Mouse (Mus musculus): ENCODE measurements around the gene Man2b1. TPM values are rescaled to one million over a fixed set of nuclear protein-coding genes. Genes with fewer than 3 reads are reported as not detected.
"Not testable (repeated sequence)": the region's sequence is repeated elsewhere in the genome, so short reads cannot be mapped to it uniquely, and the experiment has no call there.

Gene Man2b1
- polyA plus RNA-seq, 1 experiment from 2014 or later = 491 TPM

DNA sequence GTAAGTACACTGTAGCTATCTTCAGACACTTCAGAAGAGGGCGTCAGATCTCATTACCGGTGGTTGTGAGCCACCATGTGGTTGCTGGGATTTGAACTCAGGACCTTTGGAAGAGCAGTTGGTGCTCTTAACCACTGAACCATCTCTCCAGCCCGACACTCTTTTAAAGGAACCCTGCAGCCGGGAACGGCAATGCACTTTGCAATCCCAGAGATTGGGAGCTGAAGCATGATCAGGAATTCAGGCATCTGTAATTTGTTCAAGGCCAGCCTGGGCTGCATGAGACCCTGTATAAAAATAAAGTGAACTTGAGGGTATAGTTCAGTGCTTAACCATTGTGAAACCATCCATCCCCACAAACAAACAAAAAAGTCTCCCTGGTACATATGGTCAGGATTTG is 37.2 kb downstream of the Man2b1 start:
- not testable (repeated sequence) for H3K4me3 ChIP-seq (ENCODE audit: inconsistent target); H3K27ac ChIP-seq; H3K79me2 ChIP-seq (ENCODE audit: inconsistent target); H3K36me3 ChIP-seq (ENCODE audit: inconsistent target)
- WGBS (ENCODE audit: missing documents) = 90% methylated on average over 5 of the region's 5 CpGs

DNA sequence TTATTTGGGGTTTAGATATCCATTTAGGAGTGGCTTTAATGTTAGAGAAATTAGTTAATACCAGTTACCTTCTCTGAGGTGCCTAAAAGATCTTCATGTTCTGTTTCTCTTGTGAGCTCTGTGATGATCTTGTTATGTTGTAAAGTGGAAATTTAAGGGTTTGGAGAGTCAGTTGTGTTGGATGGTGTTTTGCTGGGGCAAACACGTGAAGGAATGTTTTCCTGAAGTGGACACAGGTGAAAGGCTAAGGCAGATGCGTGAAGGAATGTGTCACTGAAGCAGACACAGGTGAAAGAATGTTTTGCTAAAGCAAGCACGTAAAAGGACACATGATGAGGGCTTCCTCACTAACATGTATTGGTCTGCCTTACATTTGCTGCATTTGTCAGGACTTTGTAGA is 39.9 kb downstream of the Man2b1 start, which contains the start of gene Zfp791:
Gene Zfp791 (minus strand): TSS at position 101 of the 400 bp plus-strand sequence.
- H3K79me2 ChIP-seq (ENCODE audit: inconsistent target) = no peaks in the 10 kb centered on the region
- 86% methylated on average over 3 of the region's 3 CpGs for WGBS (ENCODE audit: missing documents)
- no peaks in the 10 kb centered on the region for H3K36me3 ChIP-seq (ENCODE audit: inconsistent target)
- no peak within 1 kb of the TSS for H3K4me3 ChIP-seq (ENCODE audit: inconsistent target)
- no peak within 1 kb of the TSS for H3K27ac ChIP-seq

DNA sequence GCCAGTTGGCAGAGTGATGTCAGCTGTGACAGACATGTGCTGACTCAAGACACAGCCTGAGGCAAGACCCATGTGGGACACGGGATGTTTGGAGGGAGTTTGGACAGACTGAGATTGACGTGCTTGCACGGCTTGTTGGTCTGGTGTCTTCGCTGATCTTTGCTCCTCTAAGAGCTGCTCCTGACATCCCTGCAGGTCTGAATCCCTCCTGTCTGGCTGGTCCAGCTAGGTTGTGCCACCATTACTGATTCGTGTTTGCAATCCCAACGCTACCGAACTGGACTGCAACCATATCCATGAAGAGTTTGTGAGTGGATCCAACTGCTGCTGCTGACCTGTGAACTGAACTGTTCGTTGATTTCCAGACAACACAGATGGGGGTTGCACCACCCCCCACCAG is 40.6 kb downstream of the Man2b1 start:
- no peaks in the 10 kb centered on the region for H3K36me3 ChIP-seq (ENCODE audit: inconsistent target)
- no peak overlapping the region for H3K4me3 ChIP-seq (ENCODE audit: inconsistent target)
- WGBS (ENCODE audit: missing documents) = 90% methylated on average over 8 of the region's 8 CpGs
- H3K79me2 ChIP-seq (ENCODE audit: inconsistent target) = no peaks in the 10 kb centered on the region
- H3K27ac ChIP-seq = no peak overlapping the region

DNA sequence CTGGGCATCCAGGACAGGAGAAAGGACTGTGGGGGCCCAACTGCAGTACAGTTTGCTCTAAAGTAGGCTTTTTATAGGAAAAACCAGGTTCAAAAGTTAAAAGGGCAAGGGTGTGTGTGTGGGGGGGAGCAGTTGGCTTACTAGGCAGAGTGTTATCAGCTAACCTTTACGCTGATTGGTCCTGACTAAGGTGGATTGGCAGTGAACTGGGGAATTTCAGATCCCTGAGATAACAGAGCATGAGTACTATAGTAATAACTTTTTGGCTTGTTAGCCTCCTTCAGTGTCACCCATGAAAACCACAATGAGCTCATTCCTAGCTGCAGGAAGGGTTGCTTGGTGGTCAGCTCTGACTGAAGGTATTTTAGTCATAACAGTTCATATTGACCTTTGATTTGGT is 49.3 kb downstream of the Man2b1 start:
- Histone ChIP-seq H3K79me2 (ENCODE audit: inconsistent target) (no peaks in the 10 kb centered on the region), H3K27ac (no peak overlapping the region), H3K4me3 (ENCODE audit: inconsistent target) (no peak overlapping the region), H3K36me3 (ENCODE audit: inconsistent target) (no peaks in the 10 kb centered on the region)
- 92% methylated on average over 1 of the region's 1 CpGs for WGBS (ENCODE audit: missing documents)

DNA sequence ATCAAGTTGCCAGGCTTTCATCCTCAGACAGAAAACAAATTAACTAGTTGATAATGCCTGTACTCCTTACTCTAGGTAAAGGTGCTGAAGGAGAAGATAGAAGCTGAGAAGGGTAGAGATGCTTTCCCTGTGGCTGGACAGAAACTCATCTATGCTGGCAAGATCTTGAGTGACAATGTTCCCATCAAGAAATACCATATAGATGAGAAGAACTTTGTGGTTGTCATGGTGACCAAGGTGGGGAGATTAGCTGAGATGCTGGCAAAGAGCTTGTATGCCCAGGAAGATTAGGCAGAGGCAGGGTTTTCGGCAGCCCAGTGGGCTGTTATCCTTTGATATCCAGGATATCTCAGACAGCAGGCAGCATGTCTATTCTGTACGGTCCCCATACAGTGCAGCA is 52.6 kb downstream of the Man2b1 start:
- H3K27ac ChIP-seq; H3K4me3 ChIP-seq (ENCODE audit: inconsistent target); H3K36me3 ChIP-seq (ENCODE audit: inconsistent target); H3K79me2 ChIP-seq (ENCODE audit: inconsistent target): not testable (repeated sequence)
- WGBS (ENCODE audit: missing documents) = 100% methylated on average over 2 of the region's 2 CpGs

DNA sequence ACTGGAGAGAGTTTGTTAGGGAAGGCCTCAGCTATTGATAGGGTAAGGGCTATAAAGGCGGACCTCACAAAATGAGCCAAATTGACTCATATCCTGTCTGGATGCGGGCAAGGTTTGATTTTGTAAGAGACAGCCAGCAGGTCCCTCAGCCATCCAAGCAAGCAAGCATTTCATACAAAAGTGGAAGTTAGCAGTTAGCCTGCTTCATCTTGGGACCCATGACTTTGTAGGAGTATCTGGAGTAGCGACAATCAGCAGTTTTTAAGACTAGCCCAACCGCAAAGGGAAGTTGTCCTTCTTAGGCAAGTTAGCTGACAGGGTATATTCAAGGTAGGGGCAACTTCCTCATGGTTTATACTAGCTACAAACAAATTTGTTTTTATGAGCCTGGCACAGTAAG is 59.4 kb downstream of the Man2b1 start:
- Histone ChIP-seq H3K36me3 (ENCODE audit: inconsistent target) (no peaks in the 10 kb centered on the region), H3K4me3 (ENCODE audit: inconsistent target) (no peak overlapping the region), H3K79me2 (ENCODE audit: inconsistent target) (no peaks in the 10 kb centered on the region), H3K27ac (peak overlapping the region; percentile 92)
- 26% methylated on average over 4 of the region's 4 CpGs for WGBS (ENCODE audit: missing documents)

Other genes starting within 250 kb of the Man2b1 start
- 49.2 to 87.2 TPM (median 79.3 TPM) in 3 replicates for gene Rad23a, start 242.6 kb upstream of the Man2b1 start, polyA plus RNA-seq (2018)
- gene Calr, start 236.3 kb upstream of the Man2b1 start, polyA plus RNA-seq (2018) = 836 to 3,382 TPM (median 1,154 TPM) in 3 replicates
- gene Farsa, start 226.3 kb upstream of the Man2b1 start, polyA plus RNA-seq (2018) = 24.5 to 43.1 TPM (median 29.5 TPM) in 3 replicates
- gene Syce2, start 211.2 kb upstream of the Man2b1 start, polyA plus RNA-seq (2018) = 7.0 to 30.9 TPM (median 18.1 TPM) in 3 replicates
- gene Gcdh, start 189.3 kb upstream of the Man2b1 start, polyA plus RNA-seq (2018) = 11.1 to 13.7 TPM (median 12.0 TPM) in 3 replicates
- 0.09 TPM in 1 of 3 replicates, not detected in the others for gene Klf1, start 181.3 kb upstream of the Man2b1 start, polyA plus RNA-seq (2018)
- 160 to 211 TPM (median 178 TPM) in 3 replicates for gene Dnase2a, start 174.7 kb upstream of the Man2b1 start, polyA plus RNA-seq (2018)
- gene Mast1, start 145.9 kb upstream of the Man2b1 start, polyA plus RNA-seq (2018) = 0.04 to 0.06 TPM in 2 of 3 replicates, not detected in the other
- gene Rtbdn, start 136.3 kb upstream of the Man2b1 start, polyA plus RNA-seq (2018) = not detected in 3 replicates
- not detected in 3 replicates for gene Gm49661, start 113.8 kb upstream of the Man2b1 start, polyA plus RNA-seq (2018)
- gene Prdx2, start 113.7 kb upstream of the Man2b1 start, polyA plus RNA-seq (2018) = 77.7 to 148 TPM (median 146 TPM) in 3 replicates
- gene Rnaseh2a, start 113.5 kb upstream of the Man2b1 start, polyA plus RNA-seq (2018) = 15.9 to 39.3 TPM (median 26.2 TPM) in 3 replicates
- 26.1 to 86.4 TPM (median 61.3 TPM) in 3 replicates for gene Junb, start 104.6 kb upstream of the Man2b1 start, polyA plus RNA-seq (2018)
- gene Hook2, start 92.7 kb upstream of the Man2b1 start, polyA plus RNA-seq (2018) = 4.9 to 10.9 TPM (median 6.1 TPM) in 3 replicates
- gene Best2, start 68.7 kb upstream of the Man2b1 start, polyA plus RNA-seq (2018) = not detected in 3 replicates
- 120 to 138 TPM (median 122 TPM) in 3 replicates for gene Asna1, start 58.0 kb upstream of the Man2b1 start, polyA plus RNA-seq (2018)
- 143 to 170 TPM (median 168 TPM) in 3 replicates for gene Trir, start 56.4 kb upstream of the Man2b1 start, polyA plus RNA-seq (2018)
- gene Tnpo2, start 46.4 kb upstream of the Man2b1 start, polyA plus RNA-seq (2018) = 14.1 to 30.6 TPM (median 26.6 TPM) in 3 replicates
- 4.8 to 12.5 TPM (median 8.4 TPM) in 3 replicates for gene Fbxw9, start 23.2 kb upstream of the Man2b1 start, polyA plus RNA-seq (2018)
- not detected in 3 replicates for gene Gm5741, start 15.3 kb upstream of the Man2b1 start, polyA plus RNA-seq (2018)
- 28.6 to 47.4 TPM (median 37.1 TPM) in 3 replicates for gene Dhps, start 11.5 kb upstream of the Man2b1 start, polyA plus RNA-seq (2018)
- 66.3 to 79.6 TPM (median 68.7 TPM) in 3 replicates for gene Wdr83os, start 2.5 kb upstream of the Man2b1 start, polyA plus RNA-seq (2018)
- gene Wdr83, start 2.0 kb upstream of the Man2b1 start, polyA plus RNA-seq (2018) = 13.5 to 19.5 TPM (median 15.7 TPM) in 3 replicates
- 1.2 to 2.6 TPM (median 1.4 TPM) in 3 replicates for gene Zfp791, start 39.8 kb downstream of the Man2b1 start, polyA plus RNA-seq (2018)
- gene Cks1brt, start 68.7 kb downstream of the Man2b1 start, polyA plus RNA-seq (2018) = not detected in 3 replicates
- gene Olfr371, start 142.7 kb downstream of the Man2b1 start, polyA plus RNA-seq (2018) = not detected in 3 replicates
- gene Orc6, start 216.4 kb downstream of the Man2b1 start, polyA plus RNA-seq (2018) = 10.2 to 36.3 TPM (median 12.3 TPM) in 3 replicates
- 167 to 195 TPM (median 180 TPM) in 3 replicates for gene Vps35, start 216.5 kb downstream of the Man2b1 start, polyA plus RNA-seq (2018)